Mouse (Mus musculus) liver, postnatal 0 days (tissue): ENCODE results near the gene Kif21a. TPM values are rescaled to one million over a fixed set of nuclear protein-coding genes. Genes with fewer than 3 reads are reported as not detected.

Source experiments
- ATAC-seq: fragments of 200-750 bp; cut with Nextera tagmentation; 2 replicates; pipeline ENCODE4 v1.8.0; 2017; ENCODE audit warnings: mild to moderate bottlenecking, moderate library complexity
- DNase-seq: peaks from one replicate; pipeline ENCODE4 v3.0.0-alpha.2; 2016
- H3K27ac ChIP-seq: fragments of 300-500 bp; sonication (generic); 2 replicates; pipeline ENCODE4 v1.5.1; 2014; ENCODE audit warnings: antibody characterized with exemption, moderate library complexity, mild to moderate bottlenecking, low read depth
- H3K27me3 ChIP-seq: fragments of 300-500 bp; sonication (generic); 2 replicates; pipeline ENCODE4 v1.6.1; 2014; ENCODE audit warnings: low read length, control low read depth, mixed read lengths; ENCODE audit not compliant: insufficient read depth
- H3K36me3 ChIP-seq: fragments of 300-500 bp; sonication (generic); replicated peaks from 2 replicates; pipeline ENCODE4 v1.6.1; 2014; ENCODE audit warnings: mild to moderate bottlenecking, control low read depth, low read length, moderate library complexity, mixed read lengths; ENCODE audit not compliant: insufficient read depth
- H3K4me1 ChIP-seq: fragments of 300-500 bp; sonication (generic); 2 replicates; pipeline ENCODE4 v1.6.1; 2014; ENCODE audit warnings: antibody characterized with exemption, mild to moderate bottlenecking, control low read depth; ENCODE audit not compliant: insufficient read depth
- H3K4me2 ChIP-seq: fragments of 300-500 bp; sonication (generic); 2 replicates; pipeline ENCODE4 v1.6.1; 2014; ENCODE audit warnings: low read depth, mild to moderate bottlenecking, low read length, moderate library complexity, mixed read lengths
- H3K4me3 ChIP-seq: fragments of 300-500 bp; sonication (generic); 2 replicates; pipeline ENCODE4 v1.5.1; 2014; ENCODE audit warnings: low read depth, low read length
- H3K9ac ChIP-seq: fragments of 300-500 bp; sonication (generic); replicated peaks from 2 replicates; pipeline ENCODE4 v1.6.1; 2014; ENCODE audit warnings: mild to moderate bottlenecking, moderate library complexity
- H3K9me3 ChIP-seq: fragments of 300-500 bp; sonication (generic); 2 replicates; pipeline ENCODE4 v1.6.1; 2016; ENCODE audit warnings: mild to moderate bottlenecking, control low read depth, low read length, mixed read lengths
- CTCF ChIP-seq: sonication (generic); IDR thresholded peaks from 2 replicates; pipeline ENCODE4 v1.5.1; 2016; ENCODE audit warnings: antibody characterized with exemption, low read depth
- EP300 ChIP-seq: IDR thresholded peaks from 2 replicates; pipeline ENCODE4 v1.6.1; 2016; ENCODE audit warnings: antibody characterized with exemption, low read depth, mild to moderate bottlenecking
- WGBS: fragments of 180-500 bp; shearing (Covaris S2); extraction: QIAGEN DNeasy Blood & Tissue Kit; methylation state at CpG from one replicate; pipeline ENCODE4 v1.1.7; 2014; ENCODE audit not compliant: insufficient replicate concordance; 5-methylcytosine and 5-hydroxymethylcytosine counted together
- polyA plus RNA-seq: library from polyadenylated mRNA; unstranded; fragments of >200 nt; fragmentation: Nextera tagmentation; extraction: Ambion mirVana; gene quantifications from 2 replicates; pipeline ENCODE4 v1.2.1, GENCODE M21; 2015

Kif21a gene
- polyA plus RNA-seq, 1 experiment from 2014 or later: 5.2 TPM

DNA sequence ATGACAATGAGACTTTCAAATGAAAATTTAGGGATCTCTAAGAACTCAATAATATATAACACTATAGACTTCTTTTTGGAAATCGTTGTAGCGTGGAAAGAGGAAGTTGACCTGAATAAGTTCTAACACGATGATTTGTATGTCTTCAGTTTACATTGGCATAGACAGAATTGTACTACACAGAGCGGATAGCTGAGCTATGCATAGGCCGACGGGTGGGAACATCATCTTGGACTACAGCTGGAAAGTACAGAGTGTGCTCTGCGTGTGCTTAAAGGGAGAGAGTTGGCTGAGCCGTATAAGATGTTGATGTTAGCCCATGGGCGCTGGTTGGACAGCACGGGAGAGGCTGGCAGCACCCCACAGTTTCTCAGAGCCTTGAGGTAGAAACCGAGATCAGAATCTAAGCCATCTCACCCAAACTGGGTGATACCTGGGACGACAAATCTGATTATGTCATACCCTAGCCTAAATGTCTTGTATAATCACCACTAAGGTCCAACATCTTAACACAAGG, 14.6 kb upstream of the Kif21a start:
- no peaks in the 10 kb centered on the region for H3K9me3 ChIP-seq
- 76% methylated on average over 12 of the region's 12 CpGs for WGBS
- H3K36me3 ChIP-seq: no peaks in the 10 kb centered on the region
- TF ChIP-seq CTCF (no peak), EP300 (no peak)
- no peak overlapping the region for H3K27ac ChIP-seq
- no peak overlapping the region for H3K4me3 ChIP-seq
- no peaks in the 10 kb centered on the region for H3K4me1 ChIP-seq
- H3K4me2 ChIP-seq: no peak overlapping the region
- no peaks in the 10 kb centered on the region for H3K27me3 ChIP-seq
- ATAC-seq (no peak), DNase-seq (no peak)
- H3K9ac ChIP-seq: no peak overlapping the region

DNA sequence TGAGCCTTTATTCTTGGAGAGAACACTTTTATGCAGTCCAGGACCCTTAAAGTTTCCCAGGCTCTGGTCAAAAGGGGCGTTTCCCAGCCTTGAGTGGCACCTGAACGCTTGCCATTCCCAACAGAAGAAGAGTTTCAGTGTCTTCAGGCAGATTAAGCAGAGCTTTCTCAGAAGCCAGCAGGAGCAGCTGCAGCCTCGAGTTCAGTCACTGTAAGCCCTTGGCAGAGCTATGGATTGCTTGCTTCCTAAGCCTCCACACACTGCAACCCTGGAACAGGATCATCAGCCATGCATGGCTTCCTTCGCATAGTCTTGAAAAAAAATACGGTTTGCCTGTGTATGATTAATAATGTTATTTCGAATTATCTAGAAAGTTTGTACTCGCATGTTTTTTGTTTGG, 14.1 kb upstream of the Kif21a start:
- TF ChIP-seq CTCF: no peak
- no peak for TF ChIP-seq EP300
- H3K4me1 ChIP-seq: no peaks in the 10 kb centered on the region

DNA sequence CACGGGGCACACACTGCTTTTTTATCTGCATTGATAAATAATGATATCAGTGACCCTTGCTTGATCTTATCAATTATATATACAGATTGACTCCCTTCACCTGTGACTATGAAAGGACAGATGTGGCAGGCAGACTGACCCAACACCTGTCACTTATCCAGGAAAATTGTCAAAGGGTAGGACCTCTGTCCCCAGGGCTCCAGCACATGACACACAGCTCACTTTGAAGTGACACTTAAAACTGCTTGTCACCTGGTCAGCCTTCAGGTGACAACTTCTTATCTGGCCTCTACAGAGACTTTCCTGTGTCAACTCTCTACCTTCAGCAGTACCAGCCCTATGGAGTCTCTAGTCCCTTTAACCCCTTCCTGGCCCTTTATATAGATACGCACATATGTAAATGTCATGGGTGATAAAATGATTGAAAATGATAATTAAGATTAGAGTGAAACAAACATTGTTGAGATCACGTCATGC, 7.2 kb upstream of the Kif21a start:
- Histone ChIP-seq H3K9me3 (no peaks in the 10 kb centered on the region), H3K27me3 (no peaks in the 10 kb centered on the region), H3K4me1 (no peaks in the 10 kb centered on the region), H3K4me2 (no peak overlapping the region), H3K4me3 (no peak overlapping the region), H3K36me3 (no peaks in the 10 kb centered on the region), H3K9ac (no peak overlapping the region), H3K27ac (no peak overlapping the region)
- ATAC-seq (no peak), DNase-seq (no peak)
- TF ChIP-seq CTCF (no peak), EP300 (no peak)
- 57% methylated on average over 3 of the region's 3 CpGs for WGBS

More for the DNA sequence above, 14.1 kb upstream of the Kif21a start:
- ATAC-seq: no peak
- H3K27me3 ChIP-seq: no peaks in the 10 kb centered on the region
- H3K4me2 ChIP-seq: no peak overlapping the region
- H3K9me3 ChIP-seq: no peaks in the 10 kb centered on the region
- 64% methylated on average over 7 of the region's 7 CpGs for WGBS
- no peak for DNase-seq
- H3K4me3 ChIP-seq: no peak overlapping the region
- H3K27ac ChIP-seq: no peak overlapping the region
- no peak overlapping the region for H3K9ac ChIP-seq
- H3K36me3 ChIP-seq: no peaks in the 10 kb centered on the region

DNA sequence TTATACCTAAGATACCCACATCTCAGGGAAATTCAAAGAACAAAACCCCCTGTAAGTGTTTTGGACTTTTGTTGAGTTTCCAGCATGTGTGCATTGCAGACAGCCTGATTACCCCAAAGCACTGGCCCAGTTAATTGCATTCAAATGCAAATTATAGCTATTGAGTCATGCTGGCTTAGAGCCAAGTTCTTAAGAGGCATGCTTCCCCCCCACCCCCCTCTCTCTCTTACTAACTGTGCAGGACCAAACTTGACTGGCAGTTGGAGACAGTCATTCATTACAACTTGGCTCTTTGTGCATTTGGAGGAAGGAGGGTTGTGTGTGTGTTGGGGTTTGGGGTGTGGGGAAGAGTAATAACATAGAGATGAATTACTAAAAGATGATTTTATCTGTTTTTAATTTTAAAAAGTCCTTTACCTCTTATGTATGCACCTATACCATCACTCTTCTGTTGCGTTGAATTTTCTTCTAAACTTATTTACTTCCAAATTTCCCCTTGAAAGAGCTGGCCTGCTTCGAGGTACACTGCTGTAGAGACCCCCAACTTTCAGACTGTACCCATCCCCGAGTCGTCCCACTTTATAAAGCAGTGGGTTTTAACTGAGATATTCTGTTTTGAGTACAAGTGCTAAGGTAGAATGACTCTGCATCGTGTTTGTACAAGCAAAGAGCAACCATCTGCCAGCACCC, 6.6 kb upstream of the Kif21a start:
- Histone ChIP-seq H3K36me3 (no peaks in the 10 kb centered on the region), H3K27ac (no peak overlapping the region), H3K27me3 (no peaks in the 10 kb centered on the region), H3K9me3 (no peaks in the 10 kb centered on the region), H3K4me3 (no peak overlapping the region), H3K9ac (no peak overlapping the region), H3K4me2 (no peak overlapping the region), H3K4me1 (no peaks in the 10 kb centered on the region)
- whole genome bisulfite sequencing: 49% methylated on average over 5 of the region's 5 CpGs
- ATAC-seq (no peak), DNase-seq (no peak)
- TF ChIP-seq EP300 (no peak), CTCF (no peak)

DNA sequence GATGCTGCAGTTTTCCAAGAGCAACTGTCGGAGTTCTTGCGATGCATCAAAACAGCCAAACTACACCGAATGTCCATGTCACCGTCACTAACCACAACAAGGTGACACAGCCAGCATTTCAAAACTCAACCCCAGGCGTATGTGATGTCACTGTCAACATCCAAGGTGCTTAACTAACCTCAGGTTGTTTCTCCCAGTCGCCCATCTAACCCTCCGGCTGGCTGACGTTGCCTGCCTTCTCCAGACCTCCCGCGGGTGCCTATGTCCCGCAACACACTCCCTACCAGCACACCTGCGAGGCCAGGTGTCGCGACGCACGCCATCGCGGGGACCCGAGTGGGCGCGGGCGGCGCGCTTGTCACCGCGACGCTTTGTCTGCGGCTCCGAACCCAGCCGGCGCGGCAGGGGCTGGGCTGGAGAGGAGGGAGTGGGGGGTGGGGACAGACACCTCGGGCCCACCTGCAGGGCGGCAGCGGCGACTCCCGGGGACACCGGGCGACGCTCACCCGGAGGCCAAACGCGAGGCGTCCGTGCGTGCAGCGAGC, 725 bp downstream of the Kif21a start:
- ATAC-seq (peak; percentile 18), DNase-seq (peak; percentile 42)
- Histone ChIP-seq H3K4me2 (peak overlapping the region; percentile 74), H3K9ac (peak overlapping the region; percentile 82), H3K27ac (peak overlapping the region; percentile 94), H3K9me3 (no peaks in the 10 kb centered on the region), H3K27me3 (peaks cover 5% of the 10 kb centered on the region; the same call in 1 of the 2 replicates), H3K4me3 (peak overlapping the region; percentile 59), H3K4me1 (peaks cover 3% of the 10 kb centered on the region), H3K36me3 (no peaks in the 10 kb centered on the region)
- TF ChIP-seq EP300 (no peak), CTCF (no peak)
- 3% methylated on average over 30 of the region's 47 CpGs for WGBS

DNA sequence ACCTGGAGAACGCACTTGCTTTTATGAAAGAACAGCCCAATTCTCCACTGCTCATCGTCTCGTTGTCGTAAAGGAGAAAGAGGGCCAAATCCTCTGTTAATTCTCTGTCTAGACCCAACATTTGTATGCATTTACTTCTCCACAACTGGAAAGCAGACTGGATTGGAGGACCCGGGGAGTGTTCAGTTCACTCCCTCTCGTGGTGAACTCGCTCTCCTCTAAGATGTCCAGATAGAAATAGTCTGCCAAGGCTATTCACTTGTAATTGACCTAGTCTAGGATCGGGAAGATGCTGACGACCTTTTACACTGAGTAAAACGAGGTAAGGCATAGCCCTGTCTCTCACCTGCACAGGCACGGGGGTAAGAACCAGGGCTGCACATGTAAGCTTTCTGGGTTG, 2.1 kb downstream of the Kif21a start:
- H3K9me3 ChIP-seq: no peaks in the 10 kb centered on the region
- H3K27me3 ChIP-seq: peaks cover 5% of the 10 kb centered on the region; the same call in 1 of the 2 replicates
- no peak for ATAC-seq
- H3K4me3 ChIP-seq: no peak overlapping the region
- WGBS: 84% methylated on average over 11 of the region's 11 CpGs
- DNase-seq: no peak
- no peak overlapping the region for H3K9ac ChIP-seq
- no peaks in the 10 kb centered on the region for H3K36me3 ChIP-seq
- H3K4me1 ChIP-seq: peaks cover 3% of the 10 kb centered on the region
- H3K27ac ChIP-seq: no peak overlapping the region
- no peak for TF ChIP-seq CTCF
- TF ChIP-seq EP300: no peak
- H3K4me2 ChIP-seq: peak overlapping the region; percentile 49
